Mouse (Mus musculus): ENCODE results near the gene Htr1d.

Gene Htr1d

DNA sequence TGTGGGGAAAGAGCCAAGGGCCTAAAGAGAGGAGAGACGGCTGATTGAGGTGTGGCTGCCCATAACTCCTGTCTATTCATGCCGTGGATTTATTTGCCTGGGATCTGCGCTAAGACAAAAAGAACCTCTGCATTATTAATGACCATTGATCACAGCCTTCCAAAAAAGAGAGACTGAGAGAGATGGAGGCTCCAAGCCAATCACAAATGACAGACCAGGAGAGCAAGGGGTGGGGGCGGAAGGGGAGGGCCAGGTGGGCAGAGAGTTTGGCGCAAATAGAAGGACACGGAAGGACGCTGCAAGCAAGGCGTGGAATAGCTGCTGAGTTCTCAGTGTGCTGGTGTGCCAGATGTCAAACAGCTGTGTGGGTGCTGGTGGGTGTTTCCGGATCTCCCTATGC lies at the start of gene Htr1d:
TSS of gene Htr1d (plus strand) at position 301 of the 400 bp plus-strand sequence.
- no peak for DNase-seq (ENCODE audit: low read depth, low spot score)

DNA sequence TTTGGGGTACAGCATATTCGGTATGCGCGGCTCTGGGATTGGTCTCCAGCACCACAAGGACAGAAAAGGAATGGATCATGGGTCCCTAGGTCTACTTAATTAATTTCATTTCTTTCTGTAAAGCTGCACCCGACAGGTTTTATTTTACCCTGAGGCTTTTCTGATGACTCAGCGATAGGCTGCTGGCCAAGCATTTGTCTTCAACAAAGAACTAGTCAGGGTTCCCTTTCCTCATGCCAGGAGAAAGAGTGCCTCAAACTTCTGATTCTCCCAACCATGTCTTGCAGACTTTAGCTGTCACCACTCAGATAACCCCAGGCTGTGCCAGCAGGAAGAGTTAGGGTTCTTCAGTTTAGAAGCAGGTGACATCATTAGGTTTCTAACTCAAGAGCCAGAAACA lies 46.3 kb upstream of the Htr1d start:
- DNase-seq (ENCODE audit: low read depth, low spot score): no peak

DNA sequence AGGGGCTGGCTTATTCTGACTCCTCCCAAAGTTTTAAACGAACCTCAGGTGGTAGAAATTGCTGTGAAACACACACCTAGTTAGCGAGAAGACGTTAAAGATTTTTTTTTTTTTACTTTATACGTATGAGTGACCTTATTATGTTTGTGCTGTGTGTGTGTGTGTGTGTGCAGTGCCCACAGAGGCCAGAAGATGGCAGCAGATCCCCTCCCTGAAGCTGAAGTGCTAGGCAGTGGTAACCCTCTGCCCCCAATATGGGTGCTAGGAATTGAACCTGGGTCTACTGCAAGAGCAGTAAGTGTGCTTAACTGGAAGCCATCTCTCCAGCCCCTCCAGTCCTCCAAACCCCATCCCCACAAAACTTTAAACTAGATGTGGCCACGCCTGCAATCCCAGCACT lies 40.3 kb upstream of the Htr1d start:
- no peak for DNase-seq (ENCODE audit: low read depth, low spot score)

DNA sequence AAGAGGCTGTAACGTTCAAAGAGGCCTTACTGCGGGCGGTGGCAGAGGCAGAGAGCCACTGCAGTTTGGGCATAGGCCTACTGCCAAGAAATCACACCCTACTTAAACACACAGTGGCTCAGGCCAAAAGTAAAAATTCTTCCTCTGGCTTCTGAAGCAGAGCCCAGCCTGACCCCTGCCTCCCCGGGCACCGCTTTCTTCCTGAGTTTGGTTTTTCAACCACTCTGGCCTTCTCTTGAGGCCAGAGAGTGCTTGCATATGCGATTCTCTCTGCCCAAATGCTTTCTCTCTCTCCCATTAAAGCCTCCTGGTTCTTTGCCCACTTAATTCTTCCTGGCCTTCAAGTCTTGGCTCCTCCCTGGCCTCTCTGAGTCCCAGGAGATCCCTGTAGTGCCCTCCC lies 39.5 kb upstream of the Htr1d start:
- no peak for DNase-seq (ENCODE audit: low read depth, low spot score)

DNA sequence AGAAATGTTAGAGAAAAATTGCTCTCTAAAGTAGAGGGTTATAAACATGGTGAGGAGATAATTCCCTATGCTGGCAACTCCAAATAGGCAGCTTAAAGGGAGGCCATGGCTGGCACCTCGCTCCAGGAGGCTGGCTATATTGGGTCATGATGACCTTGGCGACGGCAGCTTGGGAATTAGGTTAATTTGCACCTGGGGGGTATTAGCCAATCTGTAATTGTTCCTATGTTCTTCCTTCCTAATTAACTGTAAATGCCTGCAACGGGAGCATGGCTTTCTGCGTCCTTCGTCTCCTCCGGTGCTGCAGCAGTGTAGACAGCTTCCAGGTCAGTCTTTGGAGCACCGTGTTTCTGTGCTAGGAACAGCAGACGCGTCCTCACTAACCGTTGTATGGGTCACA lies 36.1 kb upstream of the Htr1d start:
- DNase-seq (ENCODE audit: low read depth, low spot score): no peak

DNA sequence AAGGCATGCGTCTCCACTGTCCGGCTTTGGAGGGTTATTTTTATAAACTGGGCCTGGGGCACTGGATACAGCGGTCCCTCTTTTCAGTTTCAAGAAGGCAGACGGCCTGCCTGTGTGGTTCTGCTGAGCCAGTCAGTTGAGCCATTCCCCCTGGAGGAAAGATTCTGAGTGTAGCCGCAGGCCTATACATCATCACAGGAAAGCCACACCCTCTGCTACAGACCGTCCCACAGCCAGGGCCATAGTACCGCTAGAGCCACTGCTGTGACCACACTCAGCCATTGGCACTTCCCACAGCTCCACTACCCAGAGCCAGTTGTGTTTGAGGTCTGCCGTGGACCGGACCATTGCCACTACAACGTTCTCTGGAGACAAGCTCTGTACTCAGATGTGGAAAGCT lies 21.5 kb upstream of the Htr1d start:
- DNase-seq (ENCODE audit: low read depth, low spot score): peak; percentile 66

DNA sequence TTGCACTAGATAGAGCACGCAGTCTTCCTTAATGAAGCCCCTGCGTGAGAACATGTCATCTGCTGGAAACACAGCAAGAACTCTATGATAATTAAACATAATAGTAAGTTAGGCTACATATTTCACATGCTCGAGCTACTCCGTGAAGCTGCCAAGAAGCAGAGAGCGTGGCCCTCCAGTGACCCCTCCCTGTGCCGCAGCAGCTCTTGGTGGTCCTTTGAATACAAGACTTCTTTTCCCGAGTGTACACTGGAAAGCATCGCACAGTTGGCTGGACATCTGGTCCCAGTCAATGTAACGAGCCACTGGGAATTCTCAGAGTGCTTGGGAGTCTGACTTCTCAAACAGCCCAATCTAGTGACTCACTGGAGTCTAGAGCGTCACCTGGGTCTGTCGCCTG lies 15.5 kb upstream of the Htr1d start:
- DNase-seq (ENCODE audit: low read depth, low spot score): no peak

DNA sequence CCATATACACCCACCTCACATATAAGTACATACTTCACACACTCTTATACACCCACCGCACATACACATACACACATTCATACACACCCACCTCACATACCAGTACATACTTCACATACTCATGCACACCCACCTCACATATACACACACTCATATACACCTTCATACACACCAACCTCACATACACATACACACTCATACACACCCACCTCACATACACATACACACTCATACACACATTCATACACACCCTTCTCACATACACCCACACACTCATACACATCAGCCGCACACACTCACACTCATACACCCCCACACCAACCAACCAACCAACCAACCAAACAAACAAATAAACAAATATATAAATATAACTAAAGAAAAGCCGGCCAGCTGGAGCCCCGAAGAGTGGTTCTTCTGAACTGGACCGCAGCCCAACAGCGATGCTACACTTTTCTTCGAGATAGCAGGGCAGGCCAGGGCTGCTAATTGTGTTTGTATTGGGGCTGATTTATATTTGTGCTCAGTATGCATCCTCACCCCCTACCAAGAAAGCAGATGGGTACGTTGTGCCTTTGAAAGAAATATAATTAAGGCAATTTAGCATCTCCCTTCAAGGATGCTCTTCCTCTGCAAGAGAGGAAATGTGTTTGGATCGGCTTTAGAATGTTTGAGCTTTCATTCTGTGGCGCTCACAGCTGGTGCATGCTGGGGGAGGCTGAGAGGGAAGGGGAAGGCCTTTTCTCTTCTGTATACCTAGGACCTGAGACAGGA lies 11.1 kb upstream of the Htr1d start:
- no peak for DNase-seq (ENCODE audit: low read depth, low spot score)

DNA sequence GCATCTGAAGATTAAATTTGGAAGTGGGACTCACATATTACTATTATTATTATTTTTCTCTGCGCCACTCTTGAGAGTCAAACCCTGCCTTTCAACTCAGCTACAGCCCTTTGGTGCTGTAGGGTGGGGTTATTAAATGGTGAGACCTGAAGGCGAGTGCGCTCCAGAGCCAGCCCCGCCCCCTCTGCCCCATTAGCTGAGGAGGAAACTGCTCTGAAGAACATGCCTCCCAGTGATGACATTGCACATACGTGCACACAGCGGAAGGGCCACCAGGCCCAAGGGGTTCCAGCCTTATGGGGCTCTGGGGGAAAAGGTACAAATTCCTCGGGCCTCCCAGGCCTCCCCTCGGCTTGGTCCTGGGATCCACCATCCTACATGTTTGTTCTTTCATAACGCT lies 7.8 kb upstream of the Htr1d start:
- peak; percentile 70 for DNase-seq (ENCODE audit: low read depth, low spot score)

DNA sequence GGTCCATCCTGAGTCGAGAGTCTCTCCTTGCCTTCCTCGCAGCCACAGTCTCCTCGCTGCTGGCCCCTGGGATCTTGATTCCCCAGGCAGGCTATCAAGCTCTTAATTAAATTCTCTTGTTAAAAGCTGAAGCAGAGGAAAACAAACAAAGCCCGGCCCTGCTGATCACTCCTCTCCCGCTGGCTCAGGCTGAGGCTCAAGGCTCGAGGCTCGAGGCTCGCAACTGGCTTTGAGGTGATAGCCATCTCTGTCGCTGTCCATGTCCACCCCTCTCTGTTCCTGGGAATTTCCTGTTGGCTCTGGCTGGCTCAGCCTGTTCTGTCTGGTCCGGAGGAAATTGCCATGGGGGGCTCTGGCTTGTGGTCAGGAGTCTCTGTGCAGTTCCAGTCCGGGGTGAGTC lies 4.4 kb upstream of the Htr1d start:
- DNase-seq (ENCODE audit: low read depth, low spot score): peak; percentile 29

DNA sequence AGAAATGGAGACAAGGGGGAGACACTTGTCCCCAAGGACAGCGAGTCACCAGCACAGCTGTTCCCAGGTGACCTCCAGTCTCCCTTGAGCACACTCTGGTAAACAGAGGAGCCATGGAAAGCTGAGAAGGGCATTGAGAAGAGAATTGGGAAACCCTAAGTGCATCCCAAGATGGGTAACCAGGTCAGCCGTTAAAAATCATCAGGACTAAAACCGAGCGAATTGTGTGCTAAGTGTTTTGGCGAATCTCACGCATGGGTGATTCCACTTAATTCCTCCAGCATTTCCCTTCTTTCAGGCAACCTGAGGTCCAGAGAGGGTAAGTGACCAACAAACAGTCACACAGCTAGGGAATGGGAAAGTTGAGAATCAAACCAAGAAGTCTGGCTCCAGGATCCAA lies 3.9 kb upstream of the Htr1d start:
- no peak for DNase-seq (ENCODE audit: low read depth, low spot score)

DNA sequence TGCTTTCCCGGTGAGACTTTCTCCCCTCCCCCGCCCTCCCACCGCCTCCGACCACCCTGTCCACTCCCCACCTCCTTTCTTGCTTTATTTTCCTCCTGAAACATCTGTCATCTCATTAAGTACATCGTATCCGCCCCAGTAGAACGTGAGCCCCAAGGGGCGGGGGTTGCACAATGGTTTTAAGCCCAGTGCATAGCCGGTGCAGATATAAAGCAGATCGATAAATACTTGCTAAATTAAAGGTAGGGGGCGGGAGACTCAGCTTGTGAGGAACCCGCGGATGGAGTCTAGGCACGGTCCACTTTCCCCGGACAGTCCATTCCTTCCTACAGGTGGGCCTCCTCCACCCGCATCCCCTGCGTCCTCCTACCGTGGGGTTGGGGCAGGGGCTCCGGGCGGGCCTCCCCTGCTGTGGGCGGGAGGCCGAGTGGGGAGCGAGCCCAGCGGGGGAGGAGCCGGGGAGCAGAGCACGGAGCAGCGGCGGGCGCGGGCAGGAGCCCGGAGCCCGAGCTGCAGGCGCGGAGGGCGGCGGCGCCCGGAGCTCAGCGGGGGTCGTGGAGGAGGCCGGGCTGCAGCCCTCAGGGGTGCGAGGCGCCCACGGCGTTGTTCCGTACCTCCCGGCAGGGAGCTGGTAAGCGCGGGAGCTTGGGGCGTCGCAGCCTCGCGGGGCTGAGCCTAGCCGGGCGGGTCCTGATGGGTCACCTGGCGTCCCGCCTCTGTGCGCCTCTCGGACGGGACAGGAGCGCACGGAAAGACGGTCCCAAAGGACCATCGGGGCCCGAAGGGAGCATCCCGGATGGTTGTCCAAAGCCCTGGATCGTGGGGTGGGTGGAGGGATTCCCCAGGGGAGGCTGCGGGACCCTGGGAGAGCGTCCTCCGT lies 1.0 kb downstream of the Htr1d start:
- peak; percentile 39 for DNase-seq (ENCODE audit: low read depth, low spot score)

DNA sequence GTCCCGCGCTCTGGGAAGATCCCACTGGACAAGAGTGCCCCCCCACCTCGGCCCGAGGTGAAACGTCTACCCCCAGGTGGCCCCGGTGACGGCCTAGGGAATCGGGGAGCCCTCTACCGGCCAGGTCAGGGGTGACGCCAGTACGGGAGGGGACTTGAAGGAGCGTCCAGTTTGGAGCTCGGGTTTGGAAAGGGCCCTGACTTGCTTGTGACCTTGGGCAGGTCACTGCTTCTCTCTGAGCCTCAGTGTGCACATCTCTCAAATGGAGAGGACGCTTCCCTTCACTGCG lies 1.6 kb downstream of the Htr1d start:
- peak; percentile 39 for DNase-seq (ENCODE audit: low read depth, low spot score)

DNA sequence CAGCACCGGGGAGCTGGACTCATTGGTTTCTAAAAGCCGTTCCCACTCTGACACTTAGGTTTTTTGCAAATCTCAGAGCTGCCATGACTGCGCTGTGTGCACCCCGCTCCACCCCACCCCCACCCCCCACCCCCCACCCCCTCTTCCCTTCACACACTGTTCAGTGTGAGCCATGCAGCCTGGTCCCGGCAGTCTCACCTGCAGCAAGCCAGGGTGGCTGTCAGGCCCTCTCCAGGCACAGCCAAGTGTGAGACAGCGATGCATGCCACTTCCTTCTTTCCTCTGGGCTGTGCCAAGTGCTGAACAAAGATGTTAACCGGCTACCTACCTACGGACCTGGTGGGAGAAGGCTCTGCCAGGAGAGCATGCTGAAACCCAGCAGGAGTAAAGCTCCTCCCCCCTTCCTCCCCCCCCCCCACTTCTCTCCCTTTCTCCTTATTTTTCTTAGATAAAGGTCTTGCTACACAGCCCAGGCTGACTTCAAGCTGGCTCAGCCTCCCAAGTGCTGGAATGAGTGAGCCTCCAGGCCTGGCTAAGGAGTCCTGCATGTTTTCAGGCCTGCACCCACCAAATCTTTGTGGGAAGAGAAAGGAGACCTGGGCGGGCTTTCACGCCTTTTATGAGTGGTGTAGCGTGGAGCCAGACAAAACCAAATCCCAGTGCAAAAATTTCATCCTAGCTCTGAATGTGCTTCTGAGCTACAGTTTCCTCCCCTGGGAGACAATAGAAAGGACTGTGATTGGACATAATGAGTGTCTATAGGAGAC lies 7.5 kb downstream of the Htr1d start:
- DNase-seq (ENCODE audit: low read depth, low spot score): no peak

DNA sequence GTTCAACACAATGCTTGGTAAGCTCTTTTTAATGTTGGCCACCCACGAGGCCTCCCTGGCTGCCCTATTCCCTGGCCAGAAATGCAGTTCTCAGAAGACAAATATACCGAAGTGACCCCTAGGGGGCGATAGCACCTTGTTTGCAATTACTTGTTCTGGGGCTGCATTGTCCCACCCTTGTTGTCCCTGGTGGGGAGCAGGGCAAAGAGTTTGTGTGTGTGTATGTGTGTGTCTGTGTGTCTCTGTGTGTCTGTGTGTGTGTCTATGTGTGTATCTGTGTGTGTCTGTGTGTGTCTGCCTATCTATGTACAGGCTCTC lies 8.0 kb downstream of the Htr1d start:
- DNase-seq (ENCODE audit: low read depth, low spot score): peak; percentile 84

DNA sequence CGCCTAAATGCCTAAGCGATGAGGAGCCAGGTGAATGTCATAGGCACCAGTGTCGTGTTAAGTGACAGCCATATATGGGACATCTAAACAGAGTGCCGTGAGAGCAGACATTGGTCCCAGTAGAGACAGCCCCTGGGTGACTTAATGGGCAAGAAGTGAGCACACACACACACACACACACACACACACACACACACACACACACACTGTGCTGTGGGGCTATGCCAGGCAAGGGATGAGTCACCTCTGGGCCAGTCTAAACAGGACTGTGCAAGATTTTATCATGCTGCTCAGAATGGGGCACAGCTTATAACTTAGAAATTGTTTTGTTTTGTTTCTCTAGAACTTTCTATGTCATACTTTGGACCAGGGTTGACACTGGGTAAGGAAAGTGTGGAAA lies 10.7 kb downstream of the Htr1d start:
- DNase-seq (ENCODE audit: low read depth, low spot score): no peak

DNA sequence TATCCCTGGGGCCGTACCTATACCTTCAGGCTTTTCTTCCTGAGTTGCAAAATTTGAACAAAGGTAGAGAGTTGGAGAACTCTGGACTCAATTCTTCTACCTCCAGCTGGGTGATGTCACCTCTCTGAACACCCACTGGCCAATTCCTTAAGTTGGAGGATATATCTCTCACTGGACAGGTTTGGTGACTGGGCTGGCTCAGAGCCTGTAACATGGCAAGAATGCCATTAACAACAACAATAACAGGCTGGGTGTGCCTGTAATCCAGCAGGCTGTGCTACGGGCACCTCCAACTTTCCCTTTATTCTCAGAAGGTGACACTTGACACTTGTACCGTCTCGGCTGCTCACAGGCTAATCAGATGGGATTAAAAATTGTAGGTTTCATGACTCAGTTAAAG lies 15.8 kb downstream of the Htr1d start:
- DNase-seq (ENCODE audit: low read depth, low spot score): no peak

DNA sequence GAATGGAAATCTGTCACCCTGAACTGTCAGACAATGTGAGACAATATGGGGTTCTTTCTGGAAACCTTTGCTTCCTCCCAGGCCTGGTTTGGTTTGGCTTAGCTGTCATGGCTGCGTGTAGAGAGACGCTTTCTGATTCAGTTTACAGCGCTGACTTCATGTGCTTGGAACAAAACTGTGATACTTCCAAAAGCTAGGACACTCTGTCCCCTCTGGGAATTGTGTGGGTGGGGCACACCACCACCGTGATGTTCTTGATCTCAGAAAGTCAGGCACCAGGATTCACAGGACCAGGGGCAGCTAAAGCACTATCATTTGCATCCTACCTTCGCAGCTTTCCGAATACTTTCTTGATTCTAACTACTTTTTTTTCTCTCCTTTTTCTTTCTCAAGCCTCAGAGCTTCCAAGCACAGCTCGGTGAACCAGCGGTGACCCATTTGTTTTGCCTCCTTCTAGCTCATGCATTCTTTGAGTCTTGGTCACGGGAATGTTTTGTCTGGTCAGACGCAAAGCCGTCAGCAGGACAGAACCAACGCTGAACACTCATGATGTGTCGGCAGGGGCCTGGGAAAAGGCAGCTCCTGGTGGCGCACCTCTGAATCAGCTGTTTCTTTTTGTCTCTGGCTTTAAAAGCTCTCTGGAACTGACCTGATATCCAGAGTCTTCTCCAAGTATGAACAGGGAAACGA lies 18.2 kb downstream of the Htr1d start:
- no peak for DNase-seq (ENCODE audit: low read depth, low spot score)

DNA sequence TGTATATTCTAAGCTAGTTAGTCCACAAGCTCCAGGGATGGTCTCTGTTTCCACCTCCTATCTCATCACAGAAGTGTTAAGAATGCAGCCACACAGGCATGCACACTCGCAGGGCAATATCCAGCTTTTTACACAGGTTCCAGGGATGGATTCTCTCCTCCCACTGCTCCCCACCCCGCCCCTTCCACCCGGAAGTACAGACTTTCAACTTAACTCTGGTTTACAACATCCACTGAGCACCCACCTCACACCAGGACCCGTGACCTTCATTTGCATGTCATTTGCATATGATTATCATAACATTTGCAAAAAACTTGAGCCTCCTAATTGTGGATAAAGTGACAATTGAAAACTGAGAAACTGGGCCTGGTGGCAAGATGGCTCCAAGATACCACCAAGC lies 21.2 kb downstream of the Htr1d start:
- peak; percentile 74 for DNase-seq (ENCODE audit: low read depth, low spot score)

DNA sequence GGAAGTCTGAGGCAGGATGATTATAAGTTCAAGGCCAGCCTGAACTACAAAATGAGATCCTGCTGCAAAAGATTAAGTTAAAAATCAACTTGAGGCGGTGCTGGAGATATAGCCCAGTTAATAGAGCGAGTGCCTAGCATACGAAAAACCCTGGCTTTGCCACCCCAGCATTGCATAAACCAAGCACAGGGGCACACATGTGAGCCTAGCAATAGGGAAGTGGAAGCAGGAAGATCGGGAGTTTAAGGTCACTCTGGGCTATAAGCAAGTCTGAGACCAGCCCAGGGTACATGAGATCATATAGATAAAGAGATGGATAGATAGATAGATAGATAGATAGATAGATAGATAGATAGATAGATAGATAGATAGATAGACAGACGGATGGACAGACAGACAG lies 26.5 kb downstream of the Htr1d start:
- DNase-seq (ENCODE audit: low read depth, low spot score): no peak

DNA sequence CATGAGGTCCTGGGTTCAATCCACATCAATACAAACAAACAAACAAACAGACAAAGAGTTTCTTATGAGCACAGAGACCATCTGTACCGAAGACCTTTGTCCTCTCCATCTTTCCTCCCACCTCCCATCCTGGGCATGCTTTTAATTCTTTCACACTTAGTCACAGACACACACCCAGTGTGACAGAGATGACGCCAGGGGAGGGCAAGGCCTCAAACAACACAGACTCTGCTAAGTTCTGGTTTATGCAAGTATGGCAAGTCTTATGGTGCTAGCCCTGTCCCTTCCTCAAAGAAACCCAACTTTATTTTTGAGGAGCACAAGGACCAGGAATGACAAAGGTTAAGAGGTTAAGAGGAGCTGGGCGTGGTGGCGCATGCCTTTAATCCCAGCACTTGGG lies 26.9 kb downstream of the Htr1d start:
- no peak for DNase-seq (ENCODE audit: low read depth, low spot score)

DNA sequence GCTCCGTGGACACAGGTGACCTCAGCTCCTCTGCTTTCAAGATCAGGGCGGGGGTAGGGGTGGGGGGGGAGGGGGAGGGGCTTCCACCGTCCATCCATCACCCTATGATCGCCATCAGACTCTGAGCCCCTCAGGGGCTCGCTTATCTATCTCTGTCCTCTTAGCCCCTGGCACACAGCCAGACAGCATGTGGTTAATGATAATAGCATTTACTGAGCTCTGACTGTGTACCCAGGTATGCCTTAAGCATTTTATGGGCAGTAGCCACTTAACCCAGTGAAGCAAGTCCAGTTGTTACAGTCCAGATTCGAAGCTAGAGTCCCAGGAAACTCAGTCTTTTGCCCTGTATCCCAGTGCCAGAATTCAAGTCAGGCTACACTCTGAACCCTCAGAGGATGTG lies 28.2 kb downstream of the Htr1d start:
- DNase-seq (ENCODE audit: low read depth, low spot score): no peak

Measured in ZHBTc4 (cell line).